Comparison of ENCODE assay signal across 26 mouse cellular contexts in genomic region chr9:121305456-121305855, GRCm38 (mm10). TPM values are rescaled to one million over a fixed set of nuclear protein-coding genes. Genes with fewer than 3 reads are reported as not detected.
DNase-seq lines count a peak whose midpoint lies in the region; ATAC-seq and TF ChIP-seq lines count a peak whose summit lies in the region.
"Had no signal": no experiment of that assay in that cellular context is flagged by ENCODE, and none has a peak within 500 bp of the region (broad histone marks: within the 10 kb centered on the region; RNA-seq: fewer than 3 reads in every experiment).

No protein-coding gene starts in this region.

- H3K9me3 ChIP-seq in midbrain, embryonic 10.5 days (replicated peaks) = no peaks in the 10 kb centered on the region
- H3K9me3 ChIP-seq in midbrain, embryonic 11.5 days (ENCODE audit: control insufficient read depth, low read length) = no peaks in the 10 kb centered on the region
- H3K9me3 ChIP-seq in midbrain, postnatal 0 days (ENCODE audit: low read length) = no peaks in the 10 kb centered on the region
- H3K9me3 ChIP-seq: heart, embryonic 12.5 days; hindbrain, embryonic 12.5 days; intestine, embryonic 15.5 days; limb, embryonic 13.5 days; liver, embryonic 12.5 days; neural tube, embryonic 13.5 days; stomach, embryonic 15.5 days had no signal

- H3K4me1 ChIP-seq in midbrain, embryonic 10.5 days = peaks cover 84% of the 10 kb centered on the region
- H3K4me1 ChIP-seq in midbrain, embryonic 11.5 days (ENCODE audit: control insufficient read depth, insufficient read depth, low read length) = peaks cover 36% of the 10 kb centered on the region
- peaks cover 11% of the 10 kb centered on the region for H3K4me1 ChIP-seq in midbrain, postnatal 0 days (ENCODE audit: insufficient read depth, low read length)

- intact Hi-C loops in gastrocnemius, adult 2 months (cut with DNase I) = no loop called here

- peak; percentile 9 for DNase-seq in gastrocnemius, adult 2 months
- DNase-seq in gastrocnemius, adult 8-10 months (ENCODE audit: low spot score in 2 of 2) = no peak
- DNase-seq in midbrain, embryonic 10.5 days (ENCODE audit: low spot score) = no peak
- no peak for DNase-seq in midbrain, embryonic 11.5 days (ENCODE audit: low spot score, missing footprints)
- DNase-seq in adrenal gland, adult 2 months = no peak
- no peak for DNase-seq in midbrain, postnatal 0 days (ENCODE audit: low spot score)
- DNase-seq: adrenal gland, postnatal 36 days; cerebellum, adult 8-10 months; kidney, adult 2 months; kidney, postnatal 4 days; liver, postnatal 0 days; lung, postnatal 36 days; right cerebral cortex, postnatal 4 days; thymus, postnatal 14 days had no signal

- TF ChIP-seq CTCF in gastrocnemius, adult 2 months (IDR thresholded peaks at IDR 0.05) = no peak
- TF ChIP-seq CTCF in midbrain, postnatal 0 days (IDR thresholded peaks at IDR 0.05) = no peak

- H3K4me2 ChIP-seq in midbrain, embryonic 11.5 days = no peak overlapping the region
- H3K4me2 ChIP-seq in midbrain, postnatal 0 days (ENCODE audit: low read depth, low read length, poor library complexity, severe bottlenecking) = no peak overlapping the region
- H3K4me2 ChIP-seq: heart, embryonic 12.5 days; hindbrain, embryonic 12.5 days; intestine, embryonic 15.5 days; limb, embryonic 13.5 days; liver, embryonic 12.5 days; neural tube, embryonic 13.5 days; stomach, embryonic 15.5 days had no signal

- WGBS in midbrain, embryonic 10.5 days = 94% methylated on average over 4 of the region's 4 CpGs
- 96% methylated on average over 4 of the region's 4 CpGs for WGBS in midbrain, embryonic 11.5 days
- WGBS in midbrain, postnatal 0 days = 95% methylated on average over 4 of the region's 4 CpGs

- no peak for ATAC-seq in midbrain, embryonic 11.5 days (ENCODE audit: low FRiP score)
- peak; percentile 45; the same call in 1 of the 2 replicates for ATAC-seq in megakaryocyte progenitor cell, adult 5-6 weeks (replicated peaks; ENCODE audit: poor library complexity)
- no peak for ATAC-seq in midbrain, postnatal 0 days (ENCODE audit: low FRiP score)
- ATAC-seq: forebrain, embryonic 14.5 days; hindbrain, postnatal 0 days; intestine, embryonic 15.5 days; liver, embryonic 12.5 days; liver, postnatal 0 days; midbrain, embryonic 16.5 days had no signal

- H3K36me3 ChIP-seq in midbrain, embryonic 10.5 days = peaks cover 27% of the 10 kb centered on the region
- H3K36me3 ChIP-seq in midbrain, embryonic 11.5 days (ENCODE audit: control insufficient read depth, insufficient read depth, low read length) = no peaks in the 10 kb centered on the region
- H3K36me3 ChIP-seq in midbrain, postnatal 0 days (ENCODE audit: insufficient read depth, low read length) = no peaks in the 10 kb centered on the region
- H3K36me3 ChIP-seq: heart, embryonic 12.5 days; hindbrain, embryonic 12.5 days; intestine, embryonic 15.5 days; limb, embryonic 13.5 days; neural tube, embryonic 13.5 days; stomach, embryonic 15.5 days had no signal

- peak overlapping the region; percentile 17; the same call in 1 of the 2 replicates for H3K27ac ChIP-seq in gastrocnemius, adult 2 months
- 0 out of 2 replicates have a peak overlapping the region, but pooled peaks have one; percentile 28 for H3K27ac ChIP-seq in midbrain, embryonic 10.5 days (replicated peaks)
- no peak overlapping the region for H3K27ac ChIP-seq in midbrain, embryonic 11.5 days (ENCODE audit: low read depth, low read length)
- H3K27ac ChIP-seq in midbrain, postnatal 0 days (ENCODE audit: low read depth, low read length) = no peak overlapping the region
- H3K27ac ChIP-seq: hindbrain, embryonic 12.5 days; hindbrain, postnatal 0 days; intestine, embryonic 15.5 days; kidney, postnatal 0 days; limb, embryonic 13.5 days; liver, embryonic 12.5 days; neural tube, embryonic 13.5 days; stomach, embryonic 15.5 days had no signal

- H3K27me3 ChIP-seq in midbrain, embryonic 10.5 days (ENCODE audit: low read depth, poor library complexity, severe bottlenecking) = no peaks in the 10 kb centered on the region
- H3K27me3 ChIP-seq in midbrain, embryonic 11.5 days (ENCODE audit: control insufficient read depth, insufficient read depth, low read length) = no peaks in the 10 kb centered on the region
- H3K27me3 ChIP-seq in midbrain, postnatal 0 days (ENCODE audit: insufficient read depth, low read length) = no peaks in the 10 kb centered on the region
- H3K27me3 ChIP-seq: heart, embryonic 12.5 days; hindbrain, embryonic 12.5 days; intestine, embryonic 15.5 days; limb, embryonic 13.5 days; liver, embryonic 12.5 days; neural tube, embryonic 13.5 days; stomach, embryonic 15.5 days had no signal

- H3K4me3 ChIP-seq in gastrocnemius, adult 2 months = no peak overlapping the region
- no peak overlapping the region for H3K4me3 ChIP-seq in midbrain, embryonic 10.5 days
- H3K4me3 ChIP-seq in midbrain, embryonic 11.5 days (ENCODE audit: low read depth, low read length) = no peak overlapping the region
- H3K4me3 ChIP-seq in midbrain, postnatal 0 days (ENCODE audit: low read depth, low read length) = no peak overlapping the region
- H3K4me3 ChIP-seq: heart, embryonic 12.5 days; hindbrain, embryonic 12.5 days; intestine, embryonic 15.5 days; limb, embryonic 13.5 days; liver, embryonic 12.5 days; neural tube, embryonic 13.5 days; stomach, embryonic 15.5 days had no signal

- no peak overlapping the region for H3K9ac ChIP-seq in midbrain, embryonic 11.5 days (ENCODE audit: low read length)
- no peak overlapping the region for H3K9ac ChIP-seq in midbrain, postnatal 0 days (replicated peaks; ENCODE audit: low read length, poor library complexity, severe bottlenecking)
- H3K9ac ChIP-seq: heart, embryonic 12.5 days; hindbrain, embryonic 12.5 days; intestine, embryonic 15.5 days; limb, embryonic 13.5 days; liver, embryonic 12.5 days; liver, postnatal 0 days; neural tube, embryonic 13.5 days; stomach, embryonic 15.5 days had no signal

RNA-seq across cellular contexts. Expression of gene Trak1, which starts 8.2 kb away (rescaled TPM):
- total RNA-seq in gastrocnemius, adult 2 months (2021) = 100 to 1,000 TPM; 156 to 204 TPM
- total RNA-seq in gastrocnemius, adult 8-10 months (2022) = 100 to 1,000 TPM; 133 to 200 (median 169) TPM
- 26.5 and 29.7 TPM in 2 replicates for polyA plus RNA-seq in midbrain, embryonic 10.5 days (2016; fragmentation: Nextera tagmentation; extraction: Ambion mirVana)
- polyA plus RNA-seq in midbrain, embryonic 11.5 days (2014; fragmentation: Nextera tagmentation; extraction: Ambion mirVana) = 19.2 and 20.5 TPM in 2 replicates
- 30.2 and 33.4 TPM in 2 replicates for total RNA-seq in megakaryocyte progenitor cell, adult 5-6 weeks (2015)
- 21.0 and 24.0 TPM in 2 replicates for total RNA-seq in megakaryocyte progenitor cell, adult 5-6 weeks (2017)
- total RNA-seq in adrenal gland, adult 2 months (2021) = 10 to 100 TPM; 67.8 to 83.7 TPM
- polyA plus RNA-seq in adrenal gland, adult 2 months (2012; rRNA removed) = 52.2 and 52.3 TPM in 2 replicates
- 107 and 154 TPM in 2 replicates for total RNA-seq in midbrain, postnatal 0 days (2014; rRNA removed)
- 58.7 and 61.6 TPM in 2 replicates for polyA plus RNA-seq in midbrain, postnatal 0 days (2015; fragmentation: Nextera tagmentation; extraction: Ambion mirVana)

RNA-seq across cellular contexts. Expression of gene Ulk4, which starts 28.5 kb away (rescaled TPM):
- total RNA-seq in gastrocnemius, adult 2 months (2021) = under 1 TPM; 0.11 to 0.36 TPM
- total RNA-seq in gastrocnemius, adult 8-10 months (2022) = under 1 TPM in 1 of 4 experiments, not detected in 3; 0.44 TPM
- polyA plus RNA-seq in midbrain, embryonic 10.5 days (2016; fragmentation: Nextera tagmentation; extraction: Ambion mirVana) = 147 and 155 TPM in 2 replicates
- 210 and 216 TPM in 2 replicates for polyA plus RNA-seq in midbrain, embryonic 11.5 days (2014; fragmentation: Nextera tagmentation; extraction: Ambion mirVana)
- total RNA-seq in megakaryocyte progenitor cell, adult 5-6 weeks (2015) = 0.25 and 0.68 TPM in 2 replicates
- total RNA-seq in megakaryocyte progenitor cell, adult 5-6 weeks (2017) = 2.8 and 4.7 TPM in 2 replicates
- 1 to 10 TPM; 1.5 to 2.0 TPM for total RNA-seq in adrenal gland, adult 2 months (2021)
- polyA plus RNA-seq in adrenal gland, adult 2 months (2012; rRNA removed) = 2.3 and 6.0 TPM in 2 replicates
- 8.1 and 8.6 TPM in 2 replicates for total RNA-seq in midbrain, postnatal 0 days (2014; rRNA removed)
- 68.0 and 80.0 TPM in 2 replicates for polyA plus RNA-seq in midbrain, postnatal 0 days (2015; fragmentation: Nextera tagmentation; extraction: Ambion mirVana)

Comparison
In these comparisons a context has a peak if more than half of its experiments do, and no peak if none do; other contexts are left out.
1. H3K27ac ChIP-seq: peak in gastrocnemius, adult 2 months (single experiment) and midbrain, embryonic 10.5 days (single experiment); none in midbrain, embryonic 11.5 days (single experiment) and midbrain, postnatal 0 days (single experiment).